Mouse (Mus musculus) embryonic facial prominence, embryonic 13.5 days (tissue): ENCODE measurements around the gene Mafg. TPM values are rescaled to one million over a fixed set of nuclear protein-coding genes. Genes with fewer than 3 reads are reported as not detected.

Experiments
- ATAC-seq: fragments of 200-750 bp; cut with Nextera tagmentation; 2 replicates; pipeline ENCODE4 v1.8.0; 2017; ENCODE audit warnings: low read depth; ENCODE audit not compliant: insufficient number of reproducible peaks, insufficient read depth, low FRiP score, low TSS enrichment
- H3K27ac ChIP-seq: fragments of 300-500 bp; sonication (generic); 2 replicates; pipeline ENCODE4 v1.5.1; 2015; ENCODE audit warnings: moderate library complexity, mild to moderate bottlenecking, inconsistent platforms
- H3K27me3 ChIP-seq: fragments of 300-500 bp; sonication (generic); 2 replicates; pipeline ENCODE4 v1.6.1; 2015; ENCODE audit warnings: mild to moderate bottlenecking, inconsistent platforms
- H3K36me3 ChIP-seq: fragments of 300-500 bp; sonication (generic); 2 replicates; pipeline ENCODE4 v1.6.1; 2015; ENCODE audit warnings: mild to moderate bottlenecking, inconsistent platforms
- H3K4me1 ChIP-seq: fragments of 300-500 bp; sonication (generic); 2 replicates; pipeline ENCODE4 v1.6.1; 2015; ENCODE audit warnings: inconsistent platforms
- H3K4me2 ChIP-seq: fragments of 300-500 bp; sonication (generic); 2 replicates; pipeline ENCODE4 v1.6.1; 2015; ENCODE audit warnings: moderate library complexity, mild to moderate bottlenecking, inconsistent platforms
- H3K4me3 ChIP-seq: fragments of 300-500 bp; sonication (generic); 2 replicates; pipeline ENCODE4 v1.5.1; 2015; ENCODE audit warnings: mild to moderate bottlenecking, inconsistent platforms
- H3K9ac ChIP-seq: fragments of 300-500 bp; sonication (generic); 2 replicates; pipeline ENCODE4 v1.6.1; 2015; ENCODE audit warnings: mild to moderate bottlenecking, inconsistent platforms
- H3K9me3 ChIP-seq: fragments of 300-500 bp; sonication (generic); 2 replicates; pipeline ENCODE4 v1.6.1; 2016; ENCODE audit warnings: inconsistent platforms
- WGBS: fragments of 180-500 bp; shearing (Covaris S2); methylation state at CpG from one replicate; pipeline ENCODE4 v1.1.7; 2015; ENCODE audit warnings: mixed read lengths; 5-methylcytosine and 5-hydroxymethylcytosine counted together
- polyA plus RNA-seq: library from polyadenylated mRNA; unstranded; fragments of >200 nt; fragmentation: Nextera tagmentation; extraction: Ambion mirVana; gene quantifications from 2 replicates; pipeline ENCODE4 v1.2.1, GENCODE M21; 2015

Gene Mafg
- polyA plus RNA-seq, 1 experiment from 2014 or later, result 22.0 TPM

DNA sequence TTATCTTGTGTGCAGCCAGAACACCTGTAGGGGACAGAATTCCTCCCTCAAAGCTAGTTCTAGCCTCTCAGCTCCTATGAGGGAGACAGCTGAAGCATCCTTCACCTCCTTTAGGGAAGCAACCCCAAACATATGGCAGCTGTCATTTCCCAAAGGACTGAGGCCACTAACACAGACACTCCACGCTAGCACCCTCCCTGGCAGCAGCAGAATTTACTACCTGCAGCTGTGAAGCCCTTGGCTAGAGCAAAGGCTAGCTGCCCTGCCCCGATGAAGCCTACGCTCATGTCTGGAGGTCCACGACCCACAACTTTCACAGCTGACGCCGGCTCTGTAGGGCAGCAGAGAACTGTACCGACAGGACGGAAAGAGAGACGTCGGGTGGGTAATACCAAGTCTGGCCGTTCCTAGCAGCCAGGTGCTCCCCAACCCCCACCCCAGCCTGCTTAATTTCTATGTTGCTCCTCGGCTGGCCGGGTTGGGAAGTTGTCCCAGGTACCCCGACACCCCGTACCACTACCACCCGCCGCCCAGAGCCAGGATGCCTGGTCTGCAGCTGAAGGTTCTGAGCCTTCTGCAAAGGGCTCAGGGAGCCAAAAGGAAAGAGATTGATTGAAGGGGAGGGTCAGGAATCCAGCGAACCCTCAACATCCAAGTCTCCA, 9.7 kb upstream of the Mafg start:
- peak overlapping the region; percentile 94 for H3K4me2 ChIP-seq

DNA sequence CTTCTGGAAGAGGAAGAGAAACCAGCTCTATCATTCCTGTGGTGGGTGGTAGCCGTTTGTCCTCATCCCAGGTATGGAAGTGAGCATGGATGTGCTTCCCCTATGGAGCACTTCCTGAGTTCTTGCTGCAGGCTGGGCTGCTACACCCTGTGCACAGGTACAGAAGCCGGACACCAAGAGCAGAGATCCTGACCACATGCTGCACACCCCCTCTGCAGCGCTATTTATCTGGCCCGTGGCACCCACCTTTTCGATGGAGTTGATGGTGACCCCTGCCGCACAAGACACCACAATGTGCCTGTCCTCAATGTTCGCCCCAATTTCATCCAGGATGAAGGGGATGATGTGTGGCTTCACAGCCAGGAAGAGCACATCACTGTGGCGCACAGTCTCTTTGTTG, 8.5 kb upstream of the Mafg start:
- 85% methylated on average over 8 of the region's 8 CpGs for WGBS
- no peaks in the 10 kb centered on the region for H3K36me3 ChIP-seq
- no peak overlapping the region for H3K27ac ChIP-seq
- H3K27me3 ChIP-seq, result peaks cover 3% of the 10 kb centered on the region; the same call in 1 of the 2 replicates
- ATAC-seq, result no peak
- no peak overlapping the region for H3K4me3 ChIP-seq
- H3K4me2 ChIP-seq, result peak overlapping the region; percentile 94; the same call in 1 of the 2 replicates
- peak overlapping the region; percentile 80 for H3K9ac ChIP-seq
- H3K4me1 ChIP-seq, result peaks cover 19% of the 10 kb centered on the region
- no peaks in the 10 kb centered on the region for H3K9me3 ChIP-seq

More for the DNA sequence above, 9.7 kb upstream of the Mafg start:
- peak overlapping the region; percentile 80 for H3K9ac ChIP-seq
- H3K4me1 ChIP-seq, result peaks cover 24% of the 10 kb centered on the region
- H3K27me3 ChIP-seq, result peaks cover 15% of the 10 kb centered on the region
- 1% methylated on average over 18 of the region's 18 CpGs for WGBS
- H3K36me3 ChIP-seq, result no peaks in the 10 kb centered on the region
- H3K9me3 ChIP-seq, result no peaks in the 10 kb centered on the region
- peak overlapping the region; percentile 52 for H3K4me3 ChIP-seq
- peak overlapping the region; percentile 78 for H3K27ac ChIP-seq
- ATAC-seq, result no peak

DNA sequence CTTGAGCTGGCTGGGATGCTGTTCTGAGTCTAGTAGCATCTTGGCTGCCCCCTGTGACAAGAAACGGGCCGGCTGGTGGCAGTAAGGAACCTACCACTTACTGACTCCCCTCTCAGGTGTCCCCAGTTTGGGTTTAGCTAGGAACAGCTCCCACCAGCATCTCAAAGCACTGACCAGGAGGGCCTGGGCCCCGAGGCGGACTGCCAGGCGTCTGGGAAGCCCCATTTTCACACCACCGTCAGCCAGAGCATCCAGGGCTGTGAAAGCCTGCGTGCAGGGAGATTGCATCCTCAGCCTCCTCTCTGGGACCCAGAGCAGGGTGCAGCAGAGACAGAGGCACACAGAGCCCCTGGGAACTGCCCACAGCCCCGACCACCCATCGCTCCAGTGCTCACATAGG, 7.9 kb upstream of the Mafg start:
- Histone ChIP-seq H3K36me3 (no peaks in the 10 kb centered on the region), H3K4me3 (no peak overlapping the region), H3K9me3 (no peaks in the 10 kb centered on the region), H3K27me3 (no peaks in the 10 kb centered on the region), H3K9ac (peak overlapping the region; percentile 8; the same call in 1 of the 2 replicates), H3K27ac (no peak overlapping the region), H3K4me2 (no peak overlapping the region), H3K4me1 (peaks cover 19% of the 10 kb centered on the region)
- WGBS, result 68% methylated on average over 9 of the region's 9 CpGs
- ATAC-seq, result no peak

DNA sequence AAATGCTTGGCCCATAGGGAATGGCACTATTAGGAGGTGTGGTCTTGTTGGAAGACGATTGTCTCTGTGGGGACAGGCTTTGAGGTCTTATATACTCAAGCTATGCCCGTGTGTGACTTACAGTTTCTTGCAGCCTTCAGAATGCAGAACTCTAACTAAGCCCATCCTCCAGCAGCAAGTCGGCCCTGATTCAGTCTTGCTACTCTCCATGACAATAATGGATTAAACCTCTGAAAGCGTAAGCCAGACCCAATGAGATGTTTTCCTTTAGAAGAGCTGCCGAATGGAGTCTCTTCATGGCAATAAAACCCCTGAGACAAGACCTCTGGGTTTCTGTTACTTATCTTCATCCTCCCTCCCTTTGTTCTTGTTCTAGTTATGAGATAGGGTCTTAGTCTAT, 1.4 kb upstream of the Mafg start:
- no peaks in the 10 kb centered on the region for H3K27me3 ChIP-seq
- no peak overlapping the region for H3K9ac ChIP-seq
- no peak overlapping the region for H3K4me2 ChIP-seq
- H3K9me3 ChIP-seq, result no peaks in the 10 kb centered on the region
- H3K4me3 ChIP-seq, result no peak overlapping the region
- H3K27ac ChIP-seq, result no peak overlapping the region
- H3K36me3 ChIP-seq, result peaks cover under 1% of the 10 kb centered on the region; the same call in 1 of the 2 replicates
- H3K4me1 ChIP-seq, result peaks cover 26% of the 10 kb centered on the region
- no peak for ATAC-seq
- 80% methylated on average over 5 of the region's 5 CpGs for WGBS

DNA sequence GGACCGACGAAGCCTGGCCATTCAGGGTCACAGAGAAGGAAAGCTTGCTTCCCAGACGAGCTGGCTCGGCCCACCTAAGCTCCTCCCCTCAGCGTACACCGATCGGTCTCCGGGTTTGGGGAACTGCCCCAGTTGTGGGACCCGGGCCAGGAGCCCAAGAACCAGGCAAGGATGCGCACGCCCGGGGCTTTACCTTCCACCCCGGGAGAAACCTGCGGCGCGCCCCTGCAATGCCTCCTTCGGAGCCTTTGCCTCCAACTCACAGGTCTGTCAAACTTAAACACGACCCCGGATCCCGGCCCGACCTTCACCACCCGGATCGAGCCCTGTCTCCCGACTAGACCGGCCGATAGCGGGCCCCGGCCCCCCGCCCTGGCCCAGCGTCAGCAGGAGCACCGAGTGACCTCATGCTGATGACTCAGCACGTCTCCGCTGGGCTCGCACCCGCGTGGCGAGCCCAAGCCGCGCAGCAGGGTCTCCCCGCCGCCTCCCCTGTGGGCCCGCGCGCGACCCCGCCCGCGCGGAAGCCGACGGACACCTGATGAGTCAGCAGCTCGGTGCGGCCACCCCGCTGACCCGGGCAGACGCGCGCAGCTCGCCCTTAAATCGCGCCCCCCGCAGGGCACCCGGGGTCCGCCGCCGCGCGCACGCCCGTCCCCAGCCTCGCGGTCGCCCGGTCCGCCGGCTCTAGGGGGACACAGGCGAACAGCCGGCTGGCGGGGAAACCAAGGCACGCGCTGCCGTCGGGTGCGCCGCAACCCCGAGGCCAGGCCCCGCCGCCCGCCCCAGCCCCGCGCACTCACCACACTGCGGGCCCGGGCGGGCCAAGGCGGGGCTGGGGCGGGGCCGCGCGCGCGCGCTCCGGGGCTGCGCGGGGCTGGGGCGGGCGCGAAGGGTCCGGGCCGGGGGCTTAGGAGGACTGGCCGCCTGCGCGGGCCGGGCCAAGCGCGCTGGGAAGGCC, 561 bp downstream of the Mafg start:
- under 1% methylated on average over 95 of the region's 116 CpGs for WGBS

DNA sequence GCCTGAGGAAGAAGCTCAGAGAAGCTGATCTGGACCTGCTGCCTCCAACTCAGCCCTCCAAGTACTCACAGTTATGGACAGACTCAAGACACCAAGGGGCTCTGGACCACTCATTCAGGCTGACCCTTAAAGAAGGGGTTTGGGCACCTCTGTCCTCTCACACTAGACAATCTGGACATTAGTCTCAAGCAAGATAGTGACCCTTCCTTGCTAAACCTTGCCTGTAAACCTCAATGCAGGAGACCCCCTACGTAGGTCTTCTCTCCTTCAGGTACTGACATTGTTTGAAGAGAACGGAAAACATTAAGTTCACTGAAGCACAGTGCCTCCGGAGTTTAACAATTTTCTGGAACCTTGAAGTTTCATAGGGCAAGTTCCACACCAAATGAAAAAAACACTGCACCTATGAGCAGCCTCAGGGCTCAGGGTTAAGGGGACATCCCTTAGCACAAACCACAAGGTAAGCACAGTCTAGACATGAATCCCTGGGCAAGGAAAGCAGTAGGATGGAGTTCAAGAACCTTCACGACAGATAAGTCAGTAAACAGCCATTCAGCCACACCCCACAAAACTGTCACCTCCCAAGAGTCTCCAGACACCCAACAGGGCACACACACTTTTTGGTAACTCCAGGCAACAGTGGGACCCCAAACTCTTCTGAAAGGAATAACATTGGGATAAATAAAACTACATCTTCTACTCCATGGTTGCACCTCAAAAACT, 1.5 kb downstream of the Mafg start:
- whole genome bisulfite sequencing, result 59% methylated on average over 4 of the region's 4 CpGs
- H3K9me3 ChIP-seq, result no peaks in the 10 kb centered on the region
- H3K36me3 ChIP-seq, result peaks cover 25% of the 10 kb centered on the region
- H3K4me3 ChIP-seq, result peak overlapping the region; percentile 97
- no peak for ATAC-seq
- peak overlapping the region; percentile 76 for H3K4me2 ChIP-seq
- H3K27ac ChIP-seq, result peak overlapping the region; percentile 86; the same call in 1 of the 2 replicates
- H3K27me3 ChIP-seq, result no peaks in the 10 kb centered on the region
- peak overlapping the region; percentile 94 for H3K9ac ChIP-seq
- H3K4me1 ChIP-seq, result peaks cover 28% of the 10 kb centered on the region

More for the DNA sequence above, 561 bp downstream of the Mafg start:
- Histone ChIP-seq H3K9me3 (no peaks in the 10 kb centered on the region), H3K27me3 (no peaks in the 10 kb centered on the region), H3K36me3 (peaks cover 15% of the 10 kb centered on the region), H3K4me2 (peak overlapping the region; percentile 76), H3K9ac (peak overlapping the region; percentile 94), H3K4me3 (peak overlapping the region; percentile 97), H3K27ac (peak overlapping the region; percentile 86), H3K4me1 (peaks cover 28% of the 10 kb centered on the region)
- peak; percentile 81 for ATAC-seq

DNA sequence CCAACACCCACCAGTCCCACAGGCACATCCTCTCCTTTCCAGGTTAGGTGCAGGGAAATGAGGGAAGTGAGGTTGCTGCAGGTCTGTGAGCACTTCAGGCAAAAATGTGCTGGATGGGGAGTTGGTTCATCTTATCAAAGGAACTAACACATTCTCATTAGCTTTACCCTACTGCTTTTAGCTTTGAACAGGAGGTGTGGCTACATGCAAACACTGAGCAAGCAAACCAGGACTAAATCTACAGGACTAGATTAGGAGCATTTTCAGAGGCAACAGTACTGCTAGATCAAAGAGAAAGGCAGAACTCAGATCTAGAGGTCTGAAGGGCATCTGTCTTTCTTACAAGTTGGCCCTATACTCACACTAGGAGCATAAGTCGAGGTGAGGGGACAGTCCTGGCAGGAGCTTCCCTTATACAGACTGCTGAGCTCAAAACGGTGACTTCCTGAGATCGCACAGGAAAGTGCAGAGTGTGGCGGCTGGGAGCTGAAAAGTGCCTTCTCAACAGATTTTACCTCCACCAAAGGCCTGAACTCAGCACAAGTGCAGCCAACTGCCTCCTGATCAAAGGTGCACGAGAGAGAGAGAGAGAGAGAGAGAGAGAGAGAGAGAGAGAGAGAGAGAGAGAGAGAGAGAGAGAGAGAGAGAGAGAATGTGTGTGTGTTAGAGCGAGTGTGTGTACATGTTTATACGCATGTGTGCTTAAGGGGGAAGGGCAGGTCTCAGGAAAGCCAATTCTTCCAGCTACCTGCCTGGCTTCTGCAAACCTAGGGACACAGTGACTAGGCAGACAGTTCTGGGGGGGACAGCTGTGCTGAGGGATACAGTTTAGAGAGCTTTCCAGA, 2.3 kb downstream of the Mafg start:
- Histone ChIP-seq H3K27ac (peak overlapping the region; percentile 44; the same call in 1 of the 2 replicates), H3K4me1 (peaks cover 29% of the 10 kb centered on the region), H3K9me3 (no peaks in the 10 kb centered on the region), H3K4me2 (peak overlapping the region; percentile 76), H3K9ac (peak overlapping the region; percentile 94), H3K4me3 (peak overlapping the region; percentile 97; the same call in 1 of the 2 replicates), H3K27me3 (no peaks in the 10 kb centered on the region), H3K36me3 (peaks cover 29% of the 10 kb centered on the region)
- 39% methylated on average over 7 of the region's 7 CpGs for WGBS
- ATAC-seq, result no peak

DNA sequence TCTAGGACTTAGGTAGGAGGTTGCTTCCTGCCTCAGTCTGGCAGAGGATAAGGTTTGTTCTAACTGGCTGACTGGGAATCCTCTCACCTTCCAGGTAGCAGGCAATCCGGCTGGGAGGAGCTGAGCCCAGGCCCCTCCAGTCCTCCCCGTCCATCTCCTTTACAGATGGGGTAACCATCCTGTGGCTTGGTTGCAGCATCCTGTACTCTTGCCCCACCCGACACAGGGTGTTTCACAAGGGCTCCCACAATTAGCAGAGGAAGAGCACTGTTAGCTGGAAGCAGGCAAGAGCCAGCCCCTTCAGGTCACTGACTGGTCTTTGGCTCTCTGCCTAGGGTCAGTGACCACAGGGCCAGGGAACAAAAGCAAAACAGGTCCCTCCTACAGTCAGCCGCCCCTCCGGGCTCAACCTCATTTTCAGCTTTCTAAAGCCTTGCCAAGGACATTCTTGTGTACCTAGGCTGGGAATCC, 3.0 kb downstream of the Mafg start:
- WGBS, result 49% methylated on average over 5 of the region's 5 CpGs
- H3K27me3 ChIP-seq, result no peaks in the 10 kb centered on the region
- peaks cover 29% of the 10 kb centered on the region for H3K36me3 ChIP-seq
- H3K9me3 ChIP-seq, result no peaks in the 10 kb centered on the region
- no peak for ATAC-seq
- H3K9ac ChIP-seq, result peak overlapping the region; percentile 59
- peaks cover 34% of the 10 kb centered on the region for H3K4me1 ChIP-seq
- H3K4me2 ChIP-seq, result peak overlapping the region; percentile 27; the same call in 1 of the 2 replicates
- peak overlapping the region; percentile 44; the same call in 1 of the 2 replicates for H3K27ac ChIP-seq
- 0 out of 2 replicates have a peak overlapping the region, but pooled peaks have one; percentile 12 for H3K4me3 ChIP-seq

DNA sequence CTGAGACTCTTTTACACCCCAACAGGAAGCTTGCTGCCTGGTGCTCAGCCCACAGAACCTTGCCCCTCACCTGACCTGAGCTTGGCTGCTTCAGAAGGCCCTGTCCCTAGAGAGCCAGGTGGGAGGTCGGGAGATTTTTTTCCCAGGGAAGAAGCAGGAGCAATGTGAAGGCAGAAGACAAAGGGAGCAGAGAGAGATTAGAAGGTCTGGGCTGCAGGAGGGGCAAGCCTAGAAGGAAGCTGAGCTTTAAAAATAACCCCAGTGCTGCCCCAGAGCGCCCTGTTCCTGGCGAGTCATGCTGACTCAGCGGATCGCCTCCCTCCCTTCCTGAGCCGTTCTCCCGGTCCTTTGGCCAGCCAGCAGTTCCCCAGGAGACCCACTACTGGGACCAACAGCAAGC, 3.5 kb downstream of the Mafg start:
- Histone ChIP-seq H3K9me3 (no peaks in the 10 kb centered on the region), H3K4me1 (peaks cover 39% of the 10 kb centered on the region), H3K4me2 (peak overlapping the region; percentile 27; the same call in 1 of the 2 replicates), H3K27ac (peak overlapping the region; percentile 44; the same call in 1 of the 2 replicates), H3K36me3 (peaks cover 29% of the 10 kb centered on the region), H3K9ac (peak overlapping the region; percentile 59), H3K27me3 (no peaks in the 10 kb centered on the region), H3K4me3 (0 out of 2 replicates have a peak overlapping the region, but pooled peaks have one; percentile 12)
- WGBS, result 36% methylated on average over 7 of the region's 7 CpGs
- no peak for ATAC-seq

DNA sequence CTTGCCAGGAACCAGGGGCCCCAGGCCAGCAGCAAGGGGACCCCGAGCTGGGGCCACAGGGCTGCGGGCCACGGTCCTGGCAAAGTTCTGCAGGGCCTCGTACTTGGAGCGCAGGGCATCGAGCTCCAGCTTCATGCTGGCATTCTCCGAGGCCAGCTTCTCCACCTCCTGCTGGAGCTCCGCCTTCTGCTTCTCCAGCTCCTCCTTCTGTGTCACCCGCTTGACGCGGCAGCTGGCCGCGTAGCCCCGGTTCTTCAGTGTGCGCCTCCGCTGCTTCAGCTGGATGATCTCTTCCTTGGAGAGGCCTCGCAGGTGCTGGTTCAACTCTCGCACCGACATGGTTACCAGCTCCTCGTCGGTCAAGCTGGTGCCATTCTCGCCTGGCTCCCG, 4.1 kb downstream of the Mafg start:
- 83% methylated on average over 23 of the region's 23 CpGs for WGBS
- Histone ChIP-seq H3K9ac (no peak overlapping the region), H3K27me3 (no peaks in the 10 kb centered on the region), H3K4me1 (peaks cover 39% of the 10 kb centered on the region), H3K9me3 (no peaks in the 10 kb centered on the region), H3K4me3 (no peak overlapping the region), H3K36me3 (peaks cover 29% of the 10 kb centered on the region), H3K4me2 (no peak overlapping the region; the same call in 1 of the 2 replicates), H3K27ac (peak overlapping the region; percentile 44; the same call in 1 of the 2 replicates)
- ATAC-seq, result no peak
